Mouse (Mus musculus) frontal cortex, postnatal 10 days (tissue): ENCODE results near the gene Chl1.
A peak's percentile ranks its signal among the peaks of the same experiment; 100 is the strongest.

Source experiments
- DNase-seq, 2 experiments: peaks; one replicate each; pipeline ENCODE4 v3.0.0; 2022; ENCODE audit warnings: low spot score in 2 of 2, mixed read lengths in 1 of 2

Chl1 gene

DNA sequence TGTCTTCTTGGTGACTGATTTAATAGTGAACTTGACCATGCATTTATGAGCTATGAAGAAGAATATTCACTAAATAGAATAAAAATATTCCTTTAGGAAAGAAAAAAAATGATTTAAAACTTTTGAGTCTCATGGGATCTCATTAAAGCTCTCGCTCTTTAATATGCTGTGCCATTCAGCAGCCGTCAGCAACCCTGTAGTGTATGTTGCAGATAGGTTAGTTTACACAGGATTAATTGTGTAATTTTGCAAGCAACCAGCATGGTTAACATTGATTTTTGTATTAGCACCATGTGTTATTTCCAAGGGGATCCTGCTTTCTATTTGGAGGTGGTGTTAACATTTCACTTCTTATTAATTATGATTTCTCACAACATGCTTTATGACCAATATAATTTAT lies 32.2 kb downstream of the Chl1 start:
- DNase-seq = no peak

DNA sequence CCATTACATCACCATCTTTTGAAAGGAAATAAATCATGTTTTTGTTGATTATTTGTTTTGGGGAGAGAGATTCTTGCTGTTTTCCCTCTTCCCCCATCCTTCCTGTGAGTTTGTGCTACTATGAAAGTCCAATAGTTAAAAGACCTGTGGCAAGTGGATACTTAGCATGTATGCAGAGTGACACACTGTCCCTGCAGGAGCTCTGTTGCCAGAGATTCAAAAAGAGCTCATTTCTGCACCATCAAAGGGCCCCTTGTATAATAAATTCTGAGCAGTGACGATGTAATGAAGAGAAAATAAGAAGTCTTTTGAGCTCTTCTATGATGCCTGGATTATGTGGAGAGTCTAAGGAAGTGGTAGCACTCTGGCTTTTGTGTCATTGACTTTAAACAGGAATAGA lies 33.4 kb downstream of the Chl1 start:
- no peak for DNase-seq

- DNase-seq = no peak
Observed at GRCm38 (mm10) chr6:103546314-103546713, 35.9 kb downstream of the Chl1 start.

DNA sequence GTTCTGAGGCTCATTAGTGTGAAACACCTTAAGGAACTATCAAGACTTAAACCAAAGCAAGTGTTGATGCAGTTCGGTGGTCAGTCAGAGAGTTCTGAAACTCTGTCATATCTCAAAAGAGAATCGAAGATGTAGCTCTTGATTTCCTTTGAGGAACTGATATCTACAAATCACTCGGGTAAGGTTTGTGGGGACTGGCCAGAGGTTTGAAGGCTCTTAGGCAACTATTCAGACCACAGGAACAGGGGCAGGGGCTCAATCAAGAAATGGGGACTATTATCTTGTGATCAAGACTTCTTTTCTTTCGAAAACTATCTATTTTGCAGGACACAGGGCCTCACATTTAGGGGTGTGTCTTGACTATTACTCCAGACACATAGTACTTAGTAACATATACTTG lies 39.5 kb downstream of the Chl1 start:
- no peak for DNase-seq

GRCm38 (mm10) chr6:103558037-103558893 lies 47.9 kb downstream of the Chl1 start:
- DNase-seq = no peak

GRCm38 (mm10) chr6:103558894-103559225 lies 48.5 kb downstream of the Chl1 start:
- DNase-seq = peak in 1 of 2 experiments; percentile 39

DNA sequence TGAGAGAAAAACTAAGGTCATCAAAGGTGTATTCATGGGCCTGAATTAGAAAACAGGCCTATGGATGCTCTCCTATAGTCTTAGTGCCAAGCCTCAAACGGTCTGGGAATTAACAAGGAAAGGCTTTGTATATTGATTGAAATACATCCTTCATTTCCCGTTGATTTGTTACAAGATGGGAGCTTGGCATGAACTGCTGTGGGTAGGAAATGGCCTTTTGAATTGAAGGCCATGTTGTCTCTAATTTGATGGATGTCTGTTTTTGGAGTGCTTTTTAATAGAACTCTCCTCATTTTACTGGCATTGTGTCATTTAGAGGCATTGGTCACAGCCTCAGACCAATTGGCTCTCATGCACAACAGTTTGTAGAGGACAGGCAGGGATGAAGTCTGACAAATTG lies 49.0 kb downstream of the Chl1 start:
- DNase-seq = no peak

DNA sequence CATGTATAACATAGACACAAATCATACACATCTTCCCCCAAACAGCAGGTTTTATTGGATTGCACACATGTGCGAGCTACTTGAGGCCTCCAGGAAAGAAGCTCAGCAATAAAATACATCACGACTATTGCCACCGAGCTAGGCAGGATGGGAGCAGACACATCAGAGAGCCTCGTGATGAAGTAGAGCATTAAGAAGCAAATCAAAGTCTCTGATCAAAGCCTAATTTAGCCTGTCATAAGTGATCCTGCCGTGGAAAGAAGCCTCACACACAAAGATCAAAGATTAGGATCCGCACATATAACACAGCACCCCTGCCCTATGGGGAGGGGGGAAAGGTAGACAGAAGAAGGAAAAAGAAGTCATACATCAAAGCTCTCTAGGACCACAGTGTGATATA lies 54.4 kb downstream of the Chl1 start:
- DNase-seq = no peak

DNA sequence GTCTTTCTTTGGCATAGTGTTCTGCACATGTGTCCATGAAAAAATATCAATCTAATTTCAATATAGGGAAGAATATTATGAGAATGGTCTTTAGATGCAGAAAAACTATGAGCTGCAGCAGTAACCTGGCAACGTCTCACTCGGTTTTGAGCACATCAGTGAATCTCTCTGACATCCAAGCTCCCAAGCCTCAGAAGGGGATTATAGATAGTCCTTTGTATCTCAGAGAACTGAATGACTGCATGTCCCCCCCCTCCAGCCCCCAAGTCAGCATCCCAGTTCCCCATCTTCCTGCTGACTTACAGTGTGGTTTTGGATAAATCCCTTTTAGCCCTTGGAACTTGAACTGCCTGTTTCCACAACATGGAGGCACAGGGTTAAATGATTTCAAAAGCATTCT lies 56.9 kb downstream of the Chl1 start:
- DNase-seq = no peak

- no peak for DNase-seq
Observed at GRCm38 (mm10) chr6:103572659-103573058, 62.3 kb downstream of the Chl1 start.

- DNase-seq = no peak
Observed at GRCm38 (mm10) chr6:103584224-103584623, 73.8 kb downstream of the Chl1 start.

- DNase-seq = no peak
Observed at GRCm38 (mm10) chr6:103585667-103586066, 75.3 kb downstream of the Chl1 start.

DNA sequence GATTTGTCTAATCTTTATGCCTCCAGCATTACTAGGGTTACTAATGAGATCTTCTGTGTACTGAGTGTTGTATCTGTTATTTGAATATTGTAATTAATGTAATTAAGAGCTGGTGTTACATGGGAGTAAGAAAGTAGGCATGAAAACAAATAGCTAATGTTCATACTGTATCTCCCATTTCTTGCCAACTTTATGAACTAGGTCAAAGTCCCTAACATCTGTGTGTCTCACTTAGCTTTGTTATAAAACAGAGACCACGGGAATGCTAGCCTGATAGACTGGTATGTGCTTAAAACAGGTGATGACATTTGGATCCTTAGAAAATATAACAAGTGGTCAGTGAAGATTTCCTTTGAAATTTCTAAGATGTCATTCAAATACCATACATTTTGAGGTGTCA lies 75.7 kb downstream of the Chl1 start:
- no peak for DNase-seq

DNA sequence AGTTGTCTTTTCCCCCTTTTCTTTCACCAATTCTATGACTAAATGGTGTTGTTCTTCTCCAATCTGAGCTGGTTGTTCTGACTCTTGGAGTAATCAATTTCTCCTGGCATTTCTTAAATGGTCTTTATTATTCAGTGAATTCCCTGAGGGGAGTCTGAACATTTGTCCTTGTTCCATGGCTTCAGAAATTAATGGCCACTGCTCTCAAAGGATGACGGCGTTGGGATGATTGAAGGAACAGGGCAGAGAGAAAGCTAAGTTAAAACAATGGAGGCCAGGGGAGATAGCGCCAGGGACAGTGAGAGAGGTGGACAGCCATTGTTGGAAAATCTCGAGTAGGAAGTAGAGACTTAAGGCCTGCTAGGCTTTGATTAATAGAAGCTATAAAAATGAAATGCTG lies 91.7 kb downstream of the Chl1 start:
- DNase-seq = no peak

DNA sequence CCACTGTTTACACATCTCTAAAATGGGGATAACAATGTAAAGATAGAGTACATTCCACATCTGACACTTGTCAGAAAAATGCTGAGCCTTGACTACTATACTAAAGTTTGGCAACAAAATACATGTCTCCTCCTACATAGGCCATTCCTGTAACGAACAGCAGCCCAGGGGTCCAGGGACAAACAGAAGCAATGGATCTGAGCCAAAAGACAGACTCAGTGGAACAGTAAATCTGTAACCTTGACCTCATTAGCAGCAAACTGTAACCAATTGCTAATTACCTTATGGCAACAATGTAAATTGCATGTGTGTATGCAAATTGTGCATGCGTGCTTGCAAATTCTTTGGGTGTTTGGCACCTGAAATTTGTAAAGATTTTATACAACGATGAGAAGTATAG lies 100.3 kb downstream of the Chl1 start:
- DNase-seq = no peak

DNA sequence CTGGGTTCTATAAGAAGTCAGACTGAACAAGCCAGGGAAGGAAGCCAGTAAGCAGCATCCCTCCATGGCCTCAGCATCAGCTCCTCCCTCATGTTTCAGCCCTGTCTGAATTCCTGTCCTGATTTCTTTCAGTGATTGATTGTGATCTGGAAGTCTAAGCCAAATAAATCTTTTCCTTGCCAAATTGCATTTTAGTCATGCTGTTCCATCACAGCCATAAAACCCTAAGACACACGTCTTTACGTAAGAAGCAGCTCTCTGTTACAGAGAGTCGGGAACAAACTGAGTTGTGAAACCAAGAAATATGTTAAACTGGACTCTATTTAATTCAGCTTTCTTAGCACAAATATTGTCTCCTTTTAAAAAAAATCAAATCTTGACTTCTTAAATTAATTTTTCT lies 102.2 kb downstream of the Chl1 start:
- no peak for DNase-seq

- no peak for DNase-seq
Observed at GRCm38 (mm10) chr6:103613714-103614113, 103.3 kb downstream of the Chl1 start.

DNA sequence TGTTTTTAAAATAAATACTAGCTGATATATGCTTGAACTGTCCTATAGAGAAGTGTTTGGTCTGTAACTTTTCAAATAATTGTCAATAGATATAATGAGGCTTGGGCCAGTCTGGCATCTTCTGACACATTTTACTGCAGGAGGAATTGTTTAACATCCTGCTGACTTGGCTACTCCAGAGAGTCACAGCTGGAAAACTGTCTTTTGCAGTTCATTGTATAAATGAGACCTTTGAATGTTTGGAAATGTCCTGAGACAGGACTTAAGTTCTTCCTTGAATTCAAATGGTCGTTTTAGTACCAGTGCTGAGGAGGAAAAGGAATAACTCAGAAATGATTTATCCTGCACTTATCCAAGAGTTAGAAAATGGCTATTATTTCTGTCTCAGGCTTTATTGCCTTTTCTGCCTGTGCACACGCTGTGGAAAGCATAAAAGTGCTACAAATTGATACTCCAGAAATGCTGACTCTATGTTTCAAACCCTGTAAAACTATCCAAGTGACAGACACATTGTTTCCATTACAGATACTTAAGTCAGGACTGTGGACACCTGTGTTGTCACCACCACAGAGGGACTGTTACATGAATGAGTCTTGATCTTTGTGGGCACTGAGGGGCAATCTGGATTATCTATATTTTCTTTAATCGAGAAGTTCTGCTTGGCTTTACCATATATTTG lies 105.7 kb downstream of the Chl1 start:
- no peak for DNase-seq

DNA sequence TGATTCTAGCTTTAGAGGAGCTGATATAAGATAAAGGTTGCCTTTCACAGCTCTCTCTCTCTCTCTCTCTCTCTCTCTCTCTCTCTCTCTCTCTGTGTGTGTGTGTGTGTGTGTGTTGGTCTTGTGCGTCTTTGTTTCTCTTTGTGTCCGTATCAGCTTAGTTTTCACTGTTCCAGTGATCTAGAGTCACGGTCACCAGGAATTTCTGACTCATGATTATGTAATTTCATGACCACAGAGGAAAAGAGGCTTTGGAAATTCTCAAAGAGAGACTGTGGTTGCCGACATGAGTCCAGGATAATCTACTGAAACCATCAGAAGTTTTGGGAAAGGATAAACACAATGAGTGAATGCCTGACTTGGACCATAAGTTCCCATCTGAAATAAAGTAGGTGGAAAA lies 110.5 kb downstream of the Chl1 start:
- no peak for DNase-seq

GRCm38 (mm10) chr6:103622117-103622713 lies 111.8 kb downstream of the Chl1 start:
- no peak for DNase-seq

- no peak for DNase-seq
Observed at GRCm38 (mm10) chr6:103632856-103633255, 122.5 kb downstream of the Chl1 start.

DNA sequence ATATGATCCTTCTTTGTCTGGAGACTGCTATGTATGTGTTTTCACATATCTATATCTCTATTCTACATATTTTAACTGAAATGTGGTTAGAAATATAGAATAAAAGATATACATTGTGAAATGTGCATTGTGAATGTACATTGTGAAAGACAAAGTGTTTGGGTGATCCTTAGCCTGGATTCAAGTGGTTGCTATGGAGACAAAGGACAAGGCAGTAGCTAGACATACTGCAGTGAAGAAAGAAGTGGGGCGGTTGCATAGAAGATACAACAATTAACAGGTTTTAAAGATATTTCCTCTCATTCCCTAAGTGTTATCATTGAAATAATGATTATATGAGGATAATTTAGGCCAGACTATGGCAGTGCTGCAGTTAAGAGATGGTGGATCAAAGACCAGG lies 146.4 kb downstream of the Chl1 start:
- DNase-seq = no peak

GRCm38 (mm10) chr6:103659173-103659572 lies 148.8 kb downstream of the Chl1 start:
- DNase-seq = no peak
